Mouse (Mus musculus) fat pad, adult 2 months (tissue): ENCODE results near the gene Fastkd1.
"Not testable (repeated sequence)": the region's sequence is repeated elsewhere in the genome, so short reads cannot be mapped to it uniquely, and the experiment has no call there.

ENCODE experiments used
- DNase-seq: peaks from one replicate; pipeline ENCODE4 v3.0.0-alpha.2; 2011; ENCODE audit warnings: low read depth, low spot score; ENCODE audit errors: extremely low read depth

Gene Fastkd1

GRCm38 (mm10) chr2:69712981-69713625 is at the start of gene Fastkd1:
Fastkd1 (minus strand) TSS chr2:69713516.
- no peak for DNase-seq

GRCm38 (mm10) chr2:69760980-69761379 is 47.7 kb upstream of the Fastkd1 start:
- no peak for DNase-seq

- no peak for DNase-seq
Measured at GRCm38 (mm10) chr2:69745091-69745490, 31.8 kb upstream of the Fastkd1 start.

GRCm38 (mm10) chr2:69723519-69723825 is 10.2 kb upstream of the Fastkd1 start:
- DNase-seq, result no peak

- no peak for DNase-seq
Measured at GRCm38 (mm10) chr2:69722650-69723518, 9.6 kb upstream of the Fastkd1 start.

- no peak for DNase-seq
Measured at GRCm38 (mm10) chr2:69722273-69722649, 8.9 kb upstream of the Fastkd1 start, which contains the start of gene Ppig. Ppig (plus strand) TSS chr2:69722545.

GRCm38 (mm10) chr2:69719121-69719520 is 5.8 kb upstream of the Fastkd1 start:
- DNase-seq, result no peak

GRCm38 (mm10) chr2:69716483-69716882 is 3.2 kb upstream of the Fastkd1 start:
- no peak for DNase-seq

GRCm38 (mm10) chr2:69714126-69714525 is 810 bp upstream of the Fastkd1 start:
- no peak for DNase-seq

- DNase-seq, result no peak
Measured at GRCm38 (mm10) chr2:69713626-69714014, 304 bp upstream of the Fastkd1 start.

- DNase-seq, result no peak
Measured at GRCm38 (mm10) chr2:69712171-69712570, 1.1 kb downstream of the Fastkd1 start.

- no peak for DNase-seq
Measured at GRCm38 (mm10) chr2:69700446-69700845, 12.9 kb downstream of the Fastkd1 start.

GRCm38 (mm10) chr2:69693501-69693900 is 19.8 kb downstream of the Fastkd1 start:
- no peak for DNase-seq

GRCm38 (mm10) chr2:69690843-69691242 is 22.5 kb downstream of the Fastkd1 start:
- DNase-seq, result no peak

- DNase-seq, result no peak
Measured at GRCm38 (mm10) chr2:69690214-69690613, 23.1 kb downstream of the Fastkd1 start.

GRCm38 (mm10) chr2:69684488-69684887 is 28.8 kb downstream of the Fastkd1 start:
- no peak for DNase-seq

GRCm38 (mm10) chr2:69683036-69683805 is 30.1 kb downstream of the Fastkd1 start:
- DNase-seq, result no peak

- no peak for DNase-seq
Measured at GRCm38 (mm10) chr2:69681931-69682330, 31.4 kb downstream of the Fastkd1 start.

- no peak for DNase-seq
Measured at GRCm38 (mm10) chr2:69679990-69680389, 33.3 kb downstream of the Fastkd1 start.

GRCm38 (mm10) chr2:69677215-69677614 is 36.1 kb downstream of the Fastkd1 start:
- DNase-seq, result not testable (repeated sequence)

GRCm38 (mm10) chr2:69676713-69677112 is 36.6 kb downstream of the Fastkd1 start:
- DNase-seq, result no peak

GRCm38 (mm10) chr2:69675266-69675665 is 38.0 kb downstream of the Fastkd1 start:
- no peak for DNase-seq
